Mouse (Mus musculus) cerebellum, postnatal 10 days (tissue): ENCODE measurements at regions not wholly inside any gene's neighbourhood (a gene's known extent, or its start where the extent isn't known, plus 50 kb on each side); places are given as distances from the start of the nearest gene placed in this dataset.

Experiments used
- DNase-seq, 2 experiments: peaks; one replicate each; pipeline ENCODE4 v3.0.0; 2021; ENCODE audit warnings: mixed read lengths in 2 of 2

GRCm38 (mm10) chr3:16369629-16370028 lies 363.4 kb upstream of the Gm5150 start:
- no peak for DNase-seq

- peak; percentile 3 to 9 for DNase-seq
Measured at GRCm38 (mm10) chr3:16363134-16363533, 356.9 kb upstream of the Gm5150 start.

- DNase-seq = no peak
Measured at GRCm38 (mm10) chr3:16358999-16359398, 352.8 kb upstream of the Gm5150 start.

- DNase-seq = no peak
Measured at GRCm38 (mm10) chr3:16330750-16331149, 324.5 kb upstream of the Gm5150 start.

GRCm38 (mm10) chr3:16310834-16311233 lies 304.6 kb upstream of the Gm5150 start:
- DNase-seq = peak in 1 of 2 experiments; percentile 39

GRCm38 (mm10) chr3:16277407-16277806 lies 271.2 kb upstream of the Gm5150 start:
- DNase-seq = no peak
